ENCODE assay signal across 8 mouse cellular contexts in genomic region chrX:106920175-106920827, GRCm38 (mm10). TPM values are rescaled to one million over a fixed set of nuclear protein-coding genes. Genes with fewer than 3 reads are reported as not detected.
DNase-seq lines count a peak whose midpoint lies in the region; ATAC-seq lines count a peak whose summit lies in the region.

Gene Lpar4 (plus strand): TSS chrX:106920625.

- H3K4me2 ChIP-seq in hindbrain, embryonic 12.5 days (replicated peaks), result peak within 1 kb of the TSS; percentile 45
- peak within 1 kb of the TSS; percentile 50 for H3K4me2 ChIP-seq in midbrain, embryonic 13.5 days (replicated peaks)

- ATAC-seq in hindbrain, embryonic 12.5 days (ENCODE audit: low FRiP score), result peak; percentile 89
- peak; percentile 93 for ATAC-seq in midbrain, embryonic 13.5 days

- peak within 1 kb of the TSS; percentile 41; the same call in 1 of the 2 replicates for H3K9ac ChIP-seq in hindbrain, embryonic 12.5 days
- peak within 1 kb of the TSS; percentile 44 for H3K9ac ChIP-seq in midbrain, embryonic 13.5 days (replicated peaks)

- no peaks in the 10 kb centered on the region for H3K9me3 ChIP-seq in hindbrain, embryonic 12.5 days (replicated peaks)
- H3K9me3 ChIP-seq in midbrain, embryonic 13.5 days, result no peaks in the 10 kb centered on the region

- whole genome bisulfite sequencing in hindbrain, embryonic 12.5 days, result 18% methylated on average over 11 of the region's 11 CpGs
- WGBS in midbrain, embryonic 13.5 days, result 19% methylated on average over 11 of the region's 11 CpGs

- H3K4me3 ChIP-seq in hindbrain, embryonic 12.5 days, result peak within 1 kb of the TSS; percentile 35
- peak within 1 kb of the TSS; percentile 42 for H3K4me3 ChIP-seq in midbrain, embryonic 13.5 days (replicated peaks)

- H3K27me3 ChIP-seq in hindbrain, embryonic 12.5 days, result peaks cover 3% of the 10 kb centered on the region; the same call in 1 of the 2 replicates
- H3K27me3 ChIP-seq in midbrain, embryonic 13.5 days, result peaks cover 7% of the 10 kb centered on the region; the same call in 1 of the 2 replicates

- no peaks in the 10 kb centered on the region for H3K36me3 ChIP-seq in hindbrain, embryonic 12.5 days
- no peaks in the 10 kb centered on the region for H3K36me3 ChIP-seq in midbrain, embryonic 13.5 days

- peak within 1 kb of the TSS; percentile 23 for H3K27ac ChIP-seq in hindbrain, embryonic 12.5 days
- peak within 1 kb of the TSS; percentile 60 for H3K27ac ChIP-seq in midbrain, embryonic 13.5 days

- DNase-seq in cerebellum, postnatal 10 days, result peak; percentile 35 to 47
- no peak for DNase-seq in cerebellum, adult 9-11 months
- DNase-seq in adrenal gland, postnatal 10 days, result peak; percentile 31
- peak; percentile 74 for DNase-seq in forelimb bud, embryonic 11.5 days (ENCODE audit: low read depth, low spot score)
- DNase-seq in liver, result peak; percentile 38
- DNase-seq in thymus, postnatal 0 days (ENCODE audit: low spot score), result no peak

- H3K4me1 ChIP-seq in hindbrain, embryonic 12.5 days, result no peaks in the 10 kb centered on the region
- no peaks in the 10 kb centered on the region for H3K4me1 ChIP-seq in midbrain, embryonic 13.5 days (replicated peaks)

RNA-seq across cellular contexts. Expression of gene Lpar4, which starts in this region (rescaled TPM):
- 1 to 10 TPM; 6.2 to 6.8 TPM for total RNA-seq in adrenal gland, postnatal 10 days (2021)
- 13.6 and 18.5 TPM in 2 replicates for polyA plus RNA-seq in hindbrain, embryonic 12.5 days (2016; fragmentation: Nextera tagmentation; extraction: Ambion mirVana)
- polyA plus RNA-seq in midbrain, embryonic 13.5 days (2015; fragmentation: Nextera tagmentation; extraction: Ambion mirVana), result 8.5 and 8.7 TPM in 2 replicates
- 3.4 and 4.1 TPM in 2 replicates for polyA plus RNA-seq in thymus, postnatal 0 days (2015; fragmentation: Nextera tagmentation; extraction: Ambion mirVana)

Comparison
In these comparisons a context has a peak if more than half of its experiments do, and no peak if none do; other contexts are left out.
1. DNase-seq: peak in cerebellum, postnatal 10 days (2 of 2), adrenal gland, postnatal 10 days (single experiment), forelimb bud, embryonic 11.5 days (single experiment) and liver (single experiment); none in cerebellum, adult 9-11 months (single experiment) and thymus, postnatal 0 days (single experiment).